Mouse (Mus musculus) ovary, postnatal 10 days (tissue): Measurements from ENCODE around the gene Rtn4rl1.
A peak's percentile ranks its signal among the peaks of the same experiment; 100 is the strongest.
"Not testable (repeated sequence)": the region's sequence is repeated elsewhere in the genome, so short reads cannot be mapped to it uniquely, and the experiment has no call there.

ENCODE experiments used
- DNase-seq: peaks from one replicate; pipeline ENCODE4 v3.0.0; 2022; ENCODE audit warnings: low spot score

Gene Rtn4rl1

GRCm38 (mm10) chr11:75275035-75275434 is 81.5 kb downstream of the Rtn4rl1 start:
- no peak for DNase-seq

DNA sequence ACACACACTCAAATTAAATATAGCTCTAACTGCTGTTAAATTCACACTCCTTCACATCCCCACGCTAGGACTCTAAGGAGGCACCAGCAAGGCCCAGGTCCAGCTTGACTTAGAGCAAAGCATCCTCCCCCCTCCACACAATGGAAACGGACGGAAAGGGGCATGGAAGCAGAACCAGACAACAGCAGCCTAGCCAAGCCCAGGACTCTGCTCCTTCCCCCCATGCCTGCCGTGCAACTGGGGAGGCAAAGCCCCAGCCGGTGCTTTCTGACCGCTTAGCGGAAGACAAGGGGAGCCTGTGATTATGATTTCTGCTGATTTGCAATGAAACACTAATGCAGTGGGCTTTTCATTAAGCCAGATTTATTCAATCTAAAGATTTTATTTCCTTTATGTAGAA is 84.5 kb downstream of the Rtn4rl1 start:
- no peak for DNase-seq

GRCm38 (mm10) chr11:75279013-75279341 is 85.4 kb downstream of the Rtn4rl1 start:
- no peak for DNase-seq

DNA sequence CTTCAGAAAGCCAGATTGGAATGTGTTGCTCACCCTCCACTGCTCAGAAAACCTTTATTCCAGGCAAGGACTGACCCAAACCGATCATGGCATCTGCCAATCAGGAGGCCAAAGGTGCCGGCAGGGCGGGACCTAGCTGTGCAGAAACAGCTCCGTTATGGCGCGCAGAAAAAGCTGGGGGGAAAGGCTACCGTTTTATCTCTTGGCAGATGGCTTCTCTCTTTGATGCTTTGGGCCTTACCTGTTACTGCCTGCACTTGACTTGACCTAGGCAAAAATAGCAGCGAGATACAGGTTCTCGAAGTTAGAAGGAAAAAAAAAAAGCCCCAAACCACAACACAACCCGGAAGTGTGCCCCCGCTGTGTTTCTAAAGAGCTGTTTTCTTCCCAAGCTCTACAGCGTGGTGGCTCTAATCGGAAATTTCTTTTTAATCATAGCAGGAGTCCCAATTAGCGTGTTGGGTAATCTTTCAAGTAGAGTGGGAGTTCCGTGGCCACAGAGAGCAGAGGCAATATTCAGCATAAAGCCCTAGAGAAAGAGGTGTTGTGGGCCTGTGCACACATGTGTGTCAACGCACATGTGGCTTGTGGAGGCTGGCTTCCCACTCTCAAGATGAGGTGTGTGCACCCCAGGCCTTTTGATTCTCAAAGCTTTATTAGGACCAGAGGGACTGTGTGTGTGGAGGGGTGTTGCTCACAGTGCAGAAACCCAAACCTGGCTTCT is 85.9 kb downstream of the Rtn4rl1 start:
- no peak for DNase-seq

DNA sequence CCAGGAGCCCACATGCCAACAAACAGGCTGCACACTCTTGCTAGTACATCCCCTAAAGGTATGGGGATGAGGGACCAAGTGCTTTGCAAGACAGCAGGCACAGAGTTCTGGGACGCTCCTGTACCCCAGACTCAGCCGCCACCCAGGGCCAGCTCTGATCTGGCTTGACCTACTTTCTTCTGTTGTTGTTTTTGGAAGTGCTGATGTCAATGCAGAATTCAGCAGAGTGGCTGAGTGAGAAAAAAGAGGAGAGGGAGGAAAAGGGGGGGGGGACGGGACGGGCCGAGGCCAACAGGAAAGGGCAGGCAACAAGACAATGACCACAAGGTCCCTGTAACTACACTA is 86.5 kb downstream of the Rtn4rl1 start:
- DNase-seq = no peak

GRCm38 (mm10) chr11:75280435-75281001 is 86.9 kb downstream of the Rtn4rl1 start:
- DNase-seq = no peak

DNA sequence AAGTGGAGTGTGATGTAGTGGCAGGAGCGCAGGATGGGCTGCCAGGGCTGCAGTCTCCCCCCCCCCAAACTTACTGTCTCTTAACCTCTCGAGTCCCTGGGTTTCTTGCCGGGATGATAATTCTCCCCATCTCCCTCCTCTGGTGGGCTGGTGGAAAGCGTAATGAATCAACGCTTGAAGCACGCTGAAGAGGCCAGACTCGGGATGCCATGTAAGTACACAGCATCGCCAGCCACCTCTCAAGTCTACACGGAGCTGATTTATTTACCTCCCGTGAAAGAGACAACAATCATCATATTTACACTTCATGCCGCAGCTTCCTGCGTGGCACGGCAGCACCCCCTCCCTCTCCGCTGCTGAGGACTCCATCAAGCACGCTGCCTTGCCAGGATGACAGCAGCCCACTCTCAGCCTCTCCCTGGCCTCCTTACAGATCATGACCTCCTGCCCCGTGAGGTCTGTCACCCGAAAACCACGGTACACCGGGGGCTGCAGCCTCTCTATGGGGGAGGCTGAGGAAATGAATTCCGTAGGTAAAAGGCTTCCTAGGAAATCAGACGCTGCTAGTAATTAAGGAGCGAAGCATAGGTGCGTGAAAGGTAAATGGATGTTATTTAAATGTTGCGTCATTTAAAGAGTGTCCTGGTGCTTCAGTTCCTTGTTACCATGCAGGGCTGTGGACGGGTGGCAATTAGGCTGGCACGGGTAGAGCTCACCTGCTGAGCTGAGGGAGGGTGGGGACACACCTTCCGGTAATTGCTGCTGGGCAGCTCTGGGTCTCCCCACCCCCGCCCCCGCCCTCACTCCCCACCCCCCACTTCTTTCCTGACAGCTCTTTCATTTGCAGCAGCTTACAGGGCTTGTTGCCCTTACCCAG is 88.0 kb downstream of the Rtn4rl1 start:
- no peak for DNase-seq

DNA sequence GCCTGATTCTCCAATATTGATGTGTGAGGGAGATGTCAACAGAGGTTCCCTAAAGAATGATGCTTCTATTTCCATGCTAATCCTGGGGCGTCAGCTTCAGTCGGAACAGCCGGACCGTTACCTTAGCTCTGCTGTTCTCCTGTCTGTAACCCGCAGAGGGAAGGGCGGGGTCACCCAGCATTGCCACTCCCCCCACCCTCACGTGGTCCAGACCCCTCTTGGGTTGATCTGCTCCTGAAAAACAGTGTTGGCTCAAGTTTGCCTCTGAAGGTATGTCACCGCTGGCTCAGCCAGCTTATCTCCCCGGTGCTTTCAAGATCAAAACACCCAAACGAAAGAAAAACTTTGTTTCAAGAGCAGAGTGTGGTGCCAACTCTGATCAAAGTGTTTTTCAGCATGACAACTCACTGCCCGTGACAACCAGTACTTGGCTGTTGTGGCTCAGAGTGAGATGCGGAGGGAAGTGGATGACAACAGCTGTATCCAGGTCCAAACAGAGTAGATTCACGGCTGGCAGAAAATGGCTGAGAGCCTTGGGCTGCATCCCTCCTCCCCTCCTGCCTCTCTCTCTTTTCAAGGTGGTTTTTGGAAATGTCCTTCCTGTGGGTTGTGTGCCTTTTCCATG is 89.0 kb downstream of the Rtn4rl1 start:
- no peak for DNase-seq

- not testable (repeated sequence) for DNase-seq
These were observed 90.2 kb downstream of the Rtn4rl1 start for GRCm38 (mm10) chr11:75283784-75284183.

DNA sequence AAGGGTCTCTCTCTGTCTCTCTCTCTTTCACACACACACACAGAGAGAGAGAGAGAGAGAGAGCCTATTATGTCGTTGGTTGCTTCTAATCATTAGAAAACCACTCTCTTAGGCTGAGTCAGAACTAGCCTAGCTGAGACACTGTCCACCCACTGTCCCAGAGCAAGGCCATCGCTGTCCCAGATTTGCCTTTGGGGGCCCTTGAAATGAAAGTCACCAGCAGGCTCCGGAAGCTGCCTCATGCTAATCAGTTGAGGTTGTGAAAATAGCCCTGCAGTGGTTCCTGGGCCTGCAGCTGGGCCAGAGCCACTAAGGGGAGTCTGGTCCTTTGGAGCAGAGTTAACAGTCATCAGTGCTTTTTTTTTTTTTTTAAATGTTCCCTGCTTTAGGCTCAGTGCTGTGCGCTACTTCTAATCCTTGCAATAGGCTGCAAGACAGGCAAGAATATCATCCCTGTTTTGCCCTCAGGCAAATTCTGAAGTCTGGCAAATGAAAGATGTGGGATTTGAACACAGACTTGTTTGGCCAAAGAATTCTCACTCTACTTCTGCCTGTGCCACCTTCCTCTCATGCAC is 92.4 kb downstream of the Rtn4rl1 start:
- no peak for DNase-seq

DNA sequence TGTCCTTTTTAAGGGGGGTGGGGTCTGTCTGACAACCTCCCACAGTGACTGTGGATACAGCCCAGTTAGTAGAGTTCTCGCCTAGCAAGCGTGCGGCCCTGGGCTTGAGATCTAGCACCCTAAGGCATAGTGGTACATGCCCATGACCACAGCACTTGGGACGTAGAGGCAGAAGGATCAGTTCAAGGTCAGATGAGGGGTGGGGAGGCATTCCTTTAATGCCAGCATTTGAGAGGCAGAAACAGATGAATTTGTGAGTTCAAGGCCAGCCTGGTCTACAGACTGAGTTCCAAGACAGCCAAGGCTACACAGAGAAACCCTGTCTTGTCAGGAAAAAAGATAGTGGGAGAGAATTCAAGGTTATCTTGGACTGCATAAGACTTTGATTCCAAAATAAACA is 93.3 kb downstream of the Rtn4rl1 start:
- no peak for DNase-seq

DNA sequence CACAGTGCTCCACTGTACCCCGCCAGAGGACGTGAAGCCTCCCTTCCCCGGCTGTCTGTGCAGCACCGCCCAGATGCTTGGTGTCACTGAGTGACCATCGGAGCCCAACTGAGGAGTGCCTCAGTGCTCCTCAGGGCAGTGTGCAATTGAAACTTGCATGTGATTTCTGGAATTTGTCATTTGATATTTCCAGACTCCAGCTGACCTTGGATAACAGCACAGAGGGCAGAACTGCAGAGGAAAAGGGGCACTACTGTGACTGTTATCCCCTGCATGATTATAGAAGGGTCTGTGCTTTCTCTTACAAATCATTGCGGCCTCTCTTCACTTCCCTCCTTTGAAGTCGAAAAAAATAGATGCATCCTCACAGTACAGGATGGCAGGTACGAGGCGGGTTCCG is 94.4 kb downstream of the Rtn4rl1 start:
- no peak for DNase-seq

DNA sequence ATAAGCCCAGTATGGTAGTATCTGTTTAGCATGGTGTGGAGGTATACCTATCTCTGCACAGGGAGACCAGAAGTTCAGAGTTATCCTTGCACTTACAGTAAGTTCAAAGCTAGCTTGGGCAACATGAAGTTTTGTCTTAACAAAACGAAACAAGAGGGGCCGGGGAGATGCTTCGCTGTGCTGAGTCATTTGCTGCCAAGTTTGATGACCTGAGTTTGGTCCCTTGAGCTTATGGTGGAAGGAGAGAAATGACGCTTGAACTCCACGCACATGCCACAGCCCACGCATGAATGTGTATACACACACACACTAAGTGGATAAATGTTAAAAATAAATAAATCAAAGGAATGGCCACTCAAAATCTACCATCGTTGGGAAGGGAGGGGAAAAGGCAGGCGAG is 94.9 kb downstream of the Rtn4rl1 start:
- no peak for DNase-seq

- DNase-seq = no peak
These were observed 95.5 kb downstream of the Rtn4rl1 start for GRCm38 (mm10) chr11:75289120-75289519.

DNA sequence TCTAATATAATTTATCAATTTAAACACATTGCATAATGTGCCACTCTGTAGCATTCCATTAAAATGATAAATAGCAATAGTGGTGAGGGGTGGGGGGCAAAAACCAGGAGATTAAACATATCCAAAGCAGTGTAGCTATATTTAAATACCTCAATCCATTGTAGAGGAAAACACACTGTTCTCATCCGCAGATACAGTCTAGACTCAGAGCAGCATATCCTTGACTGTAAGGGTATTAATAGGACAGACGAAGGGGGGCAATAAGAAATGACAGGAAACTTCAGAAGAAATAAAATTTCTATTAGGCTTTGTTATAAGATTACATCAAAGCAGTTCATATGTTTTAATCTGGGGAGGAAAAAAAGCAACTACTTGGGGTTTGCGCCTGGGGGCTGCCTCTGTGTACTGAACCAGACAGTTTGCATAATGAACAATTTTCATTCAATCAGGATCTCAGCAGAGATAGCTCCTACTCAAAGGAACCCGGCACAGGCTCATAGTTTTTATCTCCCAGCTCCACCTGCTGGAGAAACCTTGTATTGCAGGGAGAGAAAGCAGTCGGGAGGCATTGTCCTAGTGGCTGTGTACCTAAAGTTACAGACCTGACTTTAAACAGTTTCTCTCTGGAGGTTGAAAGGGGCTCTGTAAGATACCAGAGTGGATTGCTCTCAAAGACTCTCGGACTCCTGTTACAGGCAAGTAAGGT is 97.1 kb downstream of the Rtn4rl1 start:
- peak; percentile 83 for DNase-seq

DNA sequence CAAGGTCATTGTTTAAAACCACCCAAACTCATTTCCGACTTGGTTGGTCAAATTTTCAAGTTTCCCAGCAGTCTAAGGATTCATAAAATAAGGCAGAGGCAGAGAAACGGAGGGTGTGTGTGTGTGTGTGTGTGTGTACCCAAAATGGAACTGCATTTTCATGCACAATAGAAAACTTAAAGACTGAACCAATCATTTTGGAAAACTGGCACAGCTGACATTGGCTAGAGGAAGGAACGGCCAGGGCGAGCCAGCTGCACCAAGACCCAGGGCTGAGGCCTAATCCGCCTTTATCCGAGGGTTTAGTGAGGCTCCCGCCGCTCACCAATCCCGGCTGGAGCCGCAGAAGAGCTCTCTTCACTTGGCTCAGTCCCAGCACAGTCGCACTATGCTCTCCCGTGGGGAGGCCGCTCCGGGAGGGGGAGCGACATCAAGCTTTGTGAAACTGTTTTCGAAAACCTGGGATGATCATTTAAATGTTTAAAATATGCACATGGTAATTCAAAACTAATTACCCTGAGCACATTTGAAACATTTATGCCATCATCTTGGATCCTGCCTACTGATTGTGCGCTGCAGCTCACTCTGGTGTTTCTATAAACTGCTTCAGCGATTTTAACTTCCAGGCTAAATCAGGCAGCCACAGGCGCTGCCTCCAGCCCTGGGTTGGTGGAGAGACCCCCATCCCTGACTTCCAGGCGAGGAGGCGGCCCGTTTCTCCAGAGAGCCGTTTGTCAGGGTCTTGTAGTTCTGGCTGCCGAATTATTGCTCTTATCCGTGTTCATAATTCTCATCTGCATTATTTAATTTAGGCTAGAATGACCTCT is 98.0 kb downstream of the Rtn4rl1 start:
- no peak for DNase-seq

DNA sequence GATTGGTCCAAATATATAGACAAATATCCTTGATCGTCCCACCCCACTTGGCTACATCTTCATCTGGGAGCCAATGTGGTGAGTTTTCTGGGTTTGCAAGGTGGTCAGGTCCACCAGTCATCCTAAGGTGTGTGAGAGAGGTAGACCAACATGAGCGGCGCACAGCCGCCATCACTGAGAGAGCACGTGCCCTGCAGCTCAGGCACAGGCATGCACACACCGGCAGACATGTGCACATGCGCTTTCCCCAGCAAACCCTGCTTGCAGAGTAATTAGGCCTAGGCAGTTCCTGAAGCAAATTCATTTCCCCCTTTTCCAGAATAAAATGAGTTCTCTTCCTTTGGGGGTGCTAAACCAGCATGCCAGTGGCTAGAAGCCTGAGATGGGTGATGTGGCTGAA is 98.7 kb downstream of the Rtn4rl1 start:
- DNase-seq = no peak

- DNase-seq = no peak
These were observed 100.3 kb downstream of the Rtn4rl1 start for GRCm38 (mm10) chr11:75293852-75294361.

DNA sequence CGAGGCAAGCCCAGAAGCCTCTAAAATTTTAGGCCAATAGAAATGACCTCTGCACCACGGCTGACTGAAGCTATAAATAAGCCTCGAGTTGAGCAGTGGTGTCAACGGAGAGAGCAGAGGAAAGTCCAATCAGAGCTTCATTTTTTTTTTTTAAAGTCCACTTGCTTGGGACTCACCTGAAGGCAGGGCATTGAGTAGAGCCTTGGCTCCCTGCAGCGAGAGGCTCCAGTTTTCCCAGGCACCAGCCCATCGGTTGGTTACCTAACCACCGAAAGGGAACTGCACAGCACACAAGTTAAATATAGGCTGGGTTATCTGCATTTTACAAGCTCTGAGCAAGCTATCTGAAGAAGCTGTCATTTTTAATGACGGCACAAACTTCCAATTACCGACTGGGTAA is 101.3 kb downstream of the Rtn4rl1 start:
- DNase-seq = no peak

DNA sequence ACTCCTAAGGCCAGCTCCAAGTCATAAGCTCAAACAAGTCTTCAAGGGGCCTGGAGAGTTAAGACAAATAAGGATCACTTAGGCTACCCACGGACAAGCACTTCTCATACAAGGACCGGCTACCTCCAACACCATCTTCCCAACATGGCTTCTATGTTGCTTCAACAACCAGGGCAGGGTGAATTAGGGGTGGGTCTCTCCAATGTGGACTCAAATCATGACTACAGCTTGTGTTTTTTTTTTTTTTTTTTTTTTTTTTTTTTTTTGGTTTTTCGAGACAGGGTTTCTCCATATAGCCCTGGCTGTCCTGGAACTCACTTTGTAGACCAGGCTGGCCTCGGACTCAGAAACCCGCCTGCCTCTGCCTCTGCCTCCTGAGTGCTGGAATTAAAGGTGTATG is 102.0 kb downstream of the Rtn4rl1 start:
- not testable (repeated sequence) for DNase-seq
